Mouse (Mus musculus) hindbrain, embryonic 14.5 days (tissue): ENCODE results near the gene Exog. TPM values are rescaled to one million over a fixed set of nuclear protein-coding genes. Genes with fewer than 3 reads are reported as not detected.

Source experiments
- ATAC-seq: fragments of 200-750 bp; cut with Nextera tagmentation; 2 replicates; pipeline ENCODE4 v1.8.0; 2017; ENCODE audit warnings: moderate number of reproducible peaks, mild to moderate bottlenecking, moderate TSS enrichment, moderate library complexity; ENCODE audit not compliant: low FRiP score
- DNase-seq: peaks from one replicate; pipeline ENCODE4 v3.0.0-alpha.2; 2015; ENCODE audit warnings: low spot score
- H3K27ac ChIP-seq: fragments of 300-500 bp; sonication (generic); 2 replicates; pipeline ENCODE4 v1.5.1; 2014; ENCODE audit warnings: mild to moderate bottlenecking, moderate library complexity
- H3K27me3 ChIP-seq: fragments of 300-500 bp; sonication (generic); 2 replicates; pipeline ENCODE4 v1.6.1; 2014; ENCODE audit warnings: mild to moderate bottlenecking, low read length, mixed read lengths; ENCODE audit not compliant: control insufficient read depth, insufficient read depth
- H3K36me3 ChIP-seq: fragments of 300-500 bp; sonication (generic); replicated peaks from 2 replicates; pipeline ENCODE4 v1.6.1; 2014; ENCODE audit not compliant: control insufficient read depth, insufficient read depth
- H3K4me1 ChIP-seq: fragments of 300-500 bp; sonication (generic); replicated peaks from 2 replicates; pipeline ENCODE4 v1.6.1; 2014; ENCODE audit warnings: antibody characterized with exemption, low read length, mixed read lengths; ENCODE audit not compliant: control insufficient read depth, insufficient read depth
- H3K4me2 ChIP-seq: fragments of 300-500 bp; sonication (generic); replicated peaks from 2 replicates; pipeline ENCODE4 v1.6.1; 2014; ENCODE audit warnings: mild to moderate bottlenecking, moderate library complexity
- H3K4me3 ChIP-seq: fragments of 300-500 bp; sonication (generic); replicated peaks from 2 replicates; pipeline ENCODE4 v1.5.1; 2014; ENCODE audit warnings: mild to moderate bottlenecking, low read length
- H3K9ac ChIP-seq: fragments of 300-500 bp; sonication (generic); 2 replicates; pipeline ENCODE4 v1.6.1; 2014
- H3K9me3 ChIP-seq: fragments of 300-500 bp; sonication (generic); 2 replicates; pipeline ENCODE4 v1.6.1; 2016; ENCODE audit warnings: low read length; ENCODE audit not compliant: control insufficient read depth
- WGBS: fragments of 180-500 bp; shearing (Covaris S2); extraction: QIAGEN DNeasy Blood & Tissue Kit; methylation state at CpG from one replicate; pipeline ENCODE4 v1.1.7; 2014; 5-methylcytosine and 5-hydroxymethylcytosine counted together
- polyA plus RNA-seq: library from polyadenylated mRNA; unstranded; fragments of >200 nt; fragmentation: Nextera tagmentation; extraction: Ambion mirVana; gene quantifications from 2 replicates; pipeline ENCODE4 v1.2.1, GENCODE M21; 2014

Exog gene
- polyA plus RNA-seq, 1 experiment from 2014 or later, result 52.7 TPM

GRCm38 (mm10) chr9:119438498-119439000, 6.2 kb upstream of the Exog start:
- no peak overlapping the region for H3K27ac ChIP-seq
- H3K36me3 ChIP-seq, result peaks cover 64% of the 10 kb centered on the region
- DNase-seq (no peak), ATAC-seq (no peak)
- no peaks in the 10 kb centered on the region for H3K9me3 ChIP-seq
- no peak overlapping the region for H3K4me3 ChIP-seq
- no peaks in the 10 kb centered on the region for H3K27me3 ChIP-seq
- WGBS, result 96% methylated on average over 9 of the region's 9 CpGs
- no peak overlapping the region for H3K4me2 ChIP-seq
- no peaks in the 10 kb centered on the region for H3K4me1 ChIP-seq
- no peak overlapping the region for H3K9ac ChIP-seq

- H3K27ac ChIP-seq, result no peak overlapping the region
- peak overlapping the region; percentile 86 for H3K4me3 ChIP-seq
- peaks cover 41% of the 10 kb centered on the region for H3K36me3 ChIP-seq
- WGBS, result 43% methylated on average over 6 of the region's 6 CpGs
- H3K4me1 ChIP-seq, result peaks cover 11% of the 10 kb centered on the region
- no peaks in the 10 kb centered on the region for H3K27me3 ChIP-seq
- ATAC-seq (no peak), DNase-seq (no peak)
- H3K9me3 ChIP-seq, result no peaks in the 10 kb centered on the region
- H3K4me2 ChIP-seq, result peak overlapping the region; percentile 97
- peak overlapping the region; percentile 90 for H3K9ac ChIP-seq
Measured at GRCm38 (mm10) chr9:119445737-119446136, 994 bp downstream of the Exog start.

- no peak overlapping the region for H3K4me3 ChIP-seq
Measured at GRCm38 (mm10) chr9:119455967-119456366, 11.2 kb downstream of the Exog start.

GRCm38 (mm10) chr9:119457122-119457521, 12.4 kb downstream of the Exog start:
- Histone ChIP-seq H3K9ac (no peak overlapping the region), H3K27me3 (no peaks in the 10 kb centered on the region), H3K9me3 (no peaks in the 10 kb centered on the region), H3K4me2 (no peak overlapping the region), H3K27ac (no peak overlapping the region), H3K4me1 (no peaks in the 10 kb centered on the region), H3K4me3 (no peak overlapping the region), H3K36me3 (peaks cover 47% of the 10 kb centered on the region)
- ATAC-seq (no peak), DNase-seq (no peak)
- WGBS, result 92% methylated on average over 14 of the region's 14 CpGs

More at GRCm38 (mm10) chr9:119455967-119456366, 11.2 kb downstream of the Exog start:
- no peaks in the 10 kb centered on the region for H3K4me1 ChIP-seq
- H3K9me3 ChIP-seq, result no peaks in the 10 kb centered on the region
- DNase-seq (no peak), ATAC-seq (no peak)
- H3K9ac ChIP-seq, result no peak overlapping the region
- H3K36me3 ChIP-seq, result peaks cover 54% of the 10 kb centered on the region
- no peak overlapping the region for H3K27ac ChIP-seq
- no peak overlapping the region for H3K4me2 ChIP-seq
- no peaks in the 10 kb centered on the region for H3K27me3 ChIP-seq
- 94% methylated on average over 14 of the region's 14 CpGs for WGBS

- Histone ChIP-seq H3K9ac (no peak overlapping the region), H3K4me3 (no peak overlapping the region), H3K27me3 (no peaks in the 10 kb centered on the region), H3K27ac (no peak overlapping the region), H3K4me1 (no peaks in the 10 kb centered on the region), H3K36me3 (peaks cover 55% of the 10 kb centered on the region), H3K4me2 (no peak overlapping the region), H3K9me3 (no peaks in the 10 kb centered on the region)
- 49% methylated on average over 8 of the region's 8 CpGs for WGBS
- DNase-seq, result peak; percentile 85
- ATAC-seq, result peak; percentile 60; the same call in 1 of the 2 replicates
Measured at GRCm38 (mm10) chr9:119460410-119460809, 15.7 kb downstream of the Exog start.

GRCm38 (mm10) chr9:119465056-119465455, 20.3 kb downstream of the Exog start:
- Histone ChIP-seq H3K27ac (no peak overlapping the region), H3K27me3 (no peaks in the 10 kb centered on the region), H3K4me2 (no peak overlapping the region), H3K4me3 (no peak overlapping the region), H3K9ac (no peak overlapping the region), H3K4me1 (no peaks in the 10 kb centered on the region), H3K36me3 (peaks cover 62% of the 10 kb centered on the region), H3K9me3 (no peaks in the 10 kb centered on the region)
- 83% methylated on average over 6 of the region's 6 CpGs for WGBS
- DNase-seq, result no peak
- no peak for ATAC-seq

GRCm38 (mm10) chr9:119465595-119465994, 20.9 kb downstream of the Exog start:
- ATAC-seq (peak; percentile 74; the same call in 1 of the 2 replicates), DNase-seq (peak; percentile 53)
- Histone ChIP-seq H3K9ac (no peak overlapping the region), H3K36me3 (peaks cover 62% of the 10 kb centered on the region), H3K4me3 (no peak overlapping the region), H3K27me3 (no peaks in the 10 kb centered on the region), H3K4me2 (no peak overlapping the region), H3K27ac (no peak overlapping the region), H3K4me1 (no peaks in the 10 kb centered on the region), H3K9me3 (no peaks in the 10 kb centered on the region)
- WGBS, result 51% methylated on average over 7 of the region's 7 CpGs

- H3K4me1 ChIP-seq, result no peaks in the 10 kb centered on the region
- no peak for DNase-seq
- H3K9me3 ChIP-seq, result no peaks in the 10 kb centered on the region
- H3K27ac ChIP-seq, result no peak overlapping the region
- 77% methylated on average over 8 of the region's 8 CpGs for WGBS
- H3K36me3 ChIP-seq, result peaks cover 30% of the 10 kb centered on the region
- H3K27me3 ChIP-seq, result no peaks in the 10 kb centered on the region
- H3K9ac ChIP-seq, result no peak overlapping the region
- ATAC-seq, result no peak
- no peak overlapping the region for H3K4me3 ChIP-seq
- H3K4me2 ChIP-seq, result no peak overlapping the region
Measured at GRCm38 (mm10) chr9:119469691-119470353, 25.1 kb downstream of the Exog start.

- Histone ChIP-seq H3K4me2 (no peak overlapping the region), H3K9ac (no peak overlapping the region), H3K4me3 (no peak overlapping the region), H3K27ac (no peak overlapping the region), H3K27me3 (no peaks in the 10 kb centered on the region), H3K9me3 (no peaks in the 10 kb centered on the region), H3K36me3 (peaks cover 6% of the 10 kb centered on the region), H3K4me1 (no peaks in the 10 kb centered on the region)
- no peak for ATAC-seq
- no peak for DNase-seq
- 75% methylated on average over 11 of the region's 11 CpGs for WGBS
Measured at GRCm38 (mm10) chr9:119472412-119472918, 27.7 kb downstream of the Exog start.
